Comparison of ENCODE assay signal across 23 mouse cellular contexts in genomic region chr12:42179947-42180669, GRCm38 (mm10).
A peak's percentile ranks its signal among the peaks of the same experiment; 100 is the strongest.
DNase-seq lines count a peak whose midpoint lies in the region; ATAC-seq lines count a peak whose summit lies in the region.
"Had no signal": no experiment of that assay in that cellular context is flagged by ENCODE, and none has a peak within 500 bp of the region (broad histone marks: within the 10 kb centered on the region; RNA-seq: fewer than 3 reads in every experiment).

No protein-coding gene starts in this region.

- 48% methylated on average over 1 of the region's 1 CpGs for WGBS in forebrain, embryonic 13.5 days
- WGBS in forebrain, embryonic 11.5 days: 79% methylated on average over 1 of the region's 1 CpGs
- 55% methylated on average over 1 of the region's 1 CpGs for WGBS in hindbrain, embryonic 11.5 days
- 69% methylated on average over 1 of the region's 1 CpGs for WGBS in hindbrain, embryonic 10.5 days
- 67% methylated on average over 1 of the region's 1 CpGs for WGBS in neural tube, embryonic 11.5 days
- 28% methylated on average over 1 of the region's 1 CpGs for WGBS in neural tube, embryonic 15.5 days
- WGBS in hindbrain, embryonic 16.5 days: 44% methylated on average over 1 of the region's 1 CpGs
- 82% methylated on average over 1 of the region's 1 CpGs for WGBS in kidney, embryonic 14.5 days

- H3K4me2 ChIP-seq in forebrain, embryonic 13.5 days: no peak overlapping the region
- H3K4me2 ChIP-seq in forebrain, embryonic 11.5 days (ENCODE audit: low read depth, low read length, severe bottlenecking): no peak overlapping the region
- no peak overlapping the region for H3K4me2 ChIP-seq in hindbrain, embryonic 11.5 days (replicated peaks; ENCODE audit: low read depth, low read length)
- H3K4me2 ChIP-seq in neural tube, embryonic 11.5 days (ENCODE audit: low read depth): no peak overlapping the region
- no peak overlapping the region for H3K4me2 ChIP-seq in neural tube, embryonic 15.5 days
- H3K4me2 ChIP-seq in hindbrain, embryonic 16.5 days (ENCODE audit: low read length): no peak overlapping the region
- H3K4me2 ChIP-seq in kidney, embryonic 14.5 days (replicated peaks; ENCODE audit: low read depth, low read length): no peak overlapping the region
- H3K4me2 ChIP-seq: embryonic facial prominence, embryonic 15.5 days; heart, embryonic 12.5 days; hindbrain, embryonic 15.5 days had no signal

- no peaks in the 10 kb centered on the region for H3K9me3 ChIP-seq in forebrain, embryonic 13.5 days (replicated peaks)
- H3K9me3 ChIP-seq in forebrain, embryonic 11.5 days (ENCODE audit: control insufficient read depth, low read length): no peaks in the 10 kb centered on the region
- H3K9me3 ChIP-seq in hindbrain, embryonic 11.5 days (ENCODE audit: control insufficient read depth, low read length): no peaks in the 10 kb centered on the region
- no peaks in the 10 kb centered on the region for H3K9me3 ChIP-seq in hindbrain, embryonic 10.5 days
- no peaks in the 10 kb centered on the region for H3K9me3 ChIP-seq in neural tube, embryonic 11.5 days (ENCODE audit: control insufficient read depth, low read length)
- H3K9me3 ChIP-seq in neural tube, embryonic 15.5 days (replicated peaks): no peaks in the 10 kb centered on the region
- H3K9me3 ChIP-seq in hindbrain, embryonic 16.5 days (ENCODE audit: control insufficient read depth, low read length): no peaks in the 10 kb centered on the region
- no peaks in the 10 kb centered on the region for H3K9me3 ChIP-seq in kidney, embryonic 14.5 days (ENCODE audit: control insufficient read depth, low read length)
- H3K9me3 ChIP-seq: embryonic facial prominence, embryonic 15.5 days; G1E; heart, embryonic 12.5 days; hindbrain, embryonic 15.5 days had no signal

- DNase-seq in forebrain, embryonic 11.5 days (ENCODE audit: low spot score): no peak
- DNase-seq in hindbrain, embryonic 11.5 days (ENCODE audit: low spot score): no peak
- no peak for DNase-seq in hindbrain, embryonic 10.5 days (ENCODE audit: low spot score)
- DNase-seq in neural tube, embryonic 11.5 days (ENCODE audit: low spot score): no peak
- DNase-seq: adrenal gland, adult 8-10 months; adrenal gland, postnatal 36 days; B cell, adult 2 months; cerebellum, adult 11 months; cerebellum, adult 8-10 months; cerebellum, postnatal 14 days; embryo, embryonic 11 days; gastrocnemius, adult 2 months; gastrocnemius, postnatal 25 days had no signal

- no peak overlapping the region for H3K9ac ChIP-seq in forebrain, embryonic 13.5 days
- no peak overlapping the region for H3K9ac ChIP-seq in forebrain, embryonic 11.5 days (ENCODE audit: low read length)
- H3K9ac ChIP-seq in hindbrain, embryonic 11.5 days (ENCODE audit: low read depth, low read length): no peak overlapping the region
- H3K9ac ChIP-seq in neural tube, embryonic 11.5 days (ENCODE audit: low read length): no peak overlapping the region
- H3K9ac ChIP-seq in neural tube, embryonic 15.5 days (replicated peaks): no peak overlapping the region
- no peak overlapping the region for H3K9ac ChIP-seq in hindbrain, embryonic 16.5 days (ENCODE audit: low read depth, low read length)
- H3K9ac ChIP-seq in kidney, embryonic 14.5 days (ENCODE audit: low read depth, low read length): no peak overlapping the region
- H3K9ac ChIP-seq: embryonic facial prominence, embryonic 15.5 days; heart, embryonic 12.5 days; hindbrain, embryonic 15.5 days had no signal

- H3K36me3 ChIP-seq in forebrain, embryonic 13.5 days (ENCODE audit: poor library complexity, severe bottlenecking): no peaks in the 10 kb centered on the region
- no peaks in the 10 kb centered on the region for H3K36me3 ChIP-seq in forebrain, embryonic 11.5 days (ENCODE audit: control insufficient read depth, insufficient read depth, low read length)
- H3K36me3 ChIP-seq in hindbrain, embryonic 11.5 days (ENCODE audit: control insufficient read depth, insufficient read depth, low read length): no peaks in the 10 kb centered on the region
- H3K36me3 ChIP-seq in hindbrain, embryonic 10.5 days: no peaks in the 10 kb centered on the region
- no peaks in the 10 kb centered on the region for H3K36me3 ChIP-seq in neural tube, embryonic 11.5 days (ENCODE audit: control insufficient read depth, insufficient read depth, low read length)
- no peaks in the 10 kb centered on the region for H3K36me3 ChIP-seq in neural tube, embryonic 15.5 days
- H3K36me3 ChIP-seq in hindbrain, embryonic 16.5 days (ENCODE audit: control insufficient read depth, insufficient read depth, low read length): no peaks in the 10 kb centered on the region
- H3K36me3 ChIP-seq in kidney, embryonic 14.5 days (ENCODE audit: control insufficient read depth, insufficient read depth, low read length): no peaks in the 10 kb centered on the region
- H3K36me3 ChIP-seq: embryonic facial prominence, embryonic 15.5 days; G1E; heart, embryonic 12.5 days; hindbrain, embryonic 15.5 days had no signal

- H3K27me3 ChIP-seq in forebrain, embryonic 13.5 days: no peaks in the 10 kb centered on the region
- no peaks in the 10 kb centered on the region for H3K27me3 ChIP-seq in forebrain, embryonic 11.5 days (ENCODE audit: control insufficient read depth, insufficient read depth, low read length)
- H3K27me3 ChIP-seq in hindbrain, embryonic 11.5 days (ENCODE audit: control insufficient read depth, insufficient read depth, low read length): no peaks in the 10 kb centered on the region
- no peaks in the 10 kb centered on the region for H3K27me3 ChIP-seq in hindbrain, embryonic 10.5 days (ENCODE audit: insufficient read depth, poor library complexity, severe bottlenecking)
- no peaks in the 10 kb centered on the region for H3K27me3 ChIP-seq in neural tube, embryonic 11.5 days (ENCODE audit: control insufficient read depth, insufficient read depth, low read length)
- H3K27me3 ChIP-seq in neural tube, embryonic 15.5 days (replicated peaks): no peaks in the 10 kb centered on the region
- no peaks in the 10 kb centered on the region for H3K27me3 ChIP-seq in hindbrain, embryonic 16.5 days (replicated peaks; ENCODE audit: control insufficient read depth, insufficient read depth, low read length)
- no peaks in the 10 kb centered on the region for H3K27me3 ChIP-seq in kidney, embryonic 14.5 days (ENCODE audit: control insufficient read depth, insufficient read depth, low read length)
- H3K27me3 ChIP-seq: embryonic facial prominence, embryonic 15.5 days; heart, embryonic 12.5 days; hindbrain, embryonic 15.5 days had no signal

- no peak overlapping the region for H3K27ac ChIP-seq in forebrain, embryonic 13.5 days
- H3K27ac ChIP-seq in forebrain, embryonic 11.5 days (ENCODE audit: low read depth, low read length): no peak overlapping the region
- no peak overlapping the region for H3K27ac ChIP-seq in hindbrain, embryonic 11.5 days (ENCODE audit: low read depth, low read length)
- no peak overlapping the region for H3K27ac ChIP-seq in hindbrain, embryonic 10.5 days
- no peak overlapping the region for H3K27ac ChIP-seq in neural tube, embryonic 11.5 days (ENCODE audit: low read depth, low read length)
- H3K27ac ChIP-seq in neural tube, embryonic 15.5 days (replicated peaks): no peak overlapping the region
- H3K27ac ChIP-seq in hindbrain, embryonic 16.5 days (ENCODE audit: low read depth, low read length): no peak overlapping the region
- H3K27ac ChIP-seq in kidney, embryonic 14.5 days (ENCODE audit: low read depth, low read length): no peak overlapping the region
- H3K27ac ChIP-seq: embryonic facial prominence, embryonic 15.5 days; gastrocnemius, adult 2 months; hindbrain, embryonic 15.5 days had no signal

- H3K4me3 ChIP-seq in forebrain, embryonic 13.5 days: no peak overlapping the region
- no peak overlapping the region for H3K4me3 ChIP-seq in forebrain, embryonic 11.5 days (ENCODE audit: low read depth, low read length)
- no peak overlapping the region for H3K4me3 ChIP-seq in hindbrain, embryonic 11.5 days (ENCODE audit: low read depth, low read length)
- no peak overlapping the region for H3K4me3 ChIP-seq in hindbrain, embryonic 10.5 days
- no peak overlapping the region for H3K4me3 ChIP-seq in neural tube, embryonic 11.5 days (ENCODE audit: low read depth, low read length)
- no peak overlapping the region for H3K4me3 ChIP-seq in neural tube, embryonic 15.5 days (replicated peaks)
- no peak overlapping the region for H3K4me3 ChIP-seq in hindbrain, embryonic 16.5 days (ENCODE audit: low read length)
- no peak overlapping the region for H3K4me3 ChIP-seq in kidney, embryonic 14.5 days (ENCODE audit: low read length)
- H3K4me3 ChIP-seq: embryonic facial prominence, embryonic 15.5 days; erythroblast, embryonic 14.5 days; gastrocnemius, adult 2 months; heart, embryonic 12.5 days; hindbrain, embryonic 15.5 days had no signal

- peak; percentile 78 for ATAC-seq in forebrain, embryonic 13.5 days
- no peak for ATAC-seq in forebrain, embryonic 11.5 days (replicated peaks; ENCODE audit: low FRiP score)
- peak; percentile 83 for ATAC-seq in hindbrain, embryonic 11.5 days (ENCODE audit: low FRiP score)
- peak; percentile 69; the same call in 1 of the 2 replicates for ATAC-seq in neural tube, embryonic 11.5 days (ENCODE audit: insufficient read depth, low FRiP score, low TSS enrichment)
- no peak for ATAC-seq in neural tube, embryonic 15.5 days (ENCODE audit: low FRiP score)
- ATAC-seq in hindbrain, embryonic 16.5 days: peak; percentile 30; the same call in 1 of the 2 replicates
- no peak for ATAC-seq in kidney, embryonic 14.5 days (ENCODE audit: low FRiP score, low TSS enrichment)
- ATAC-seq: CD4-positive, CD25-positive, alpha-beta regulatory T cell, adult 4 months had no signal

- H3K4me1 ChIP-seq in forebrain, embryonic 13.5 days: no peaks in the 10 kb centered on the region
- H3K4me1 ChIP-seq in forebrain, embryonic 11.5 days (replicated peaks; ENCODE audit: control insufficient read depth, insufficient read depth, low read length): no peaks in the 10 kb centered on the region
- H3K4me1 ChIP-seq in hindbrain, embryonic 11.5 days (replicated peaks; ENCODE audit: control insufficient read depth, insufficient read depth, low read length): no peaks in the 10 kb centered on the region
- no peaks in the 10 kb centered on the region for H3K4me1 ChIP-seq in hindbrain, embryonic 10.5 days (replicated peaks)
- H3K4me1 ChIP-seq in neural tube, embryonic 11.5 days (ENCODE audit: control insufficient read depth, insufficient read depth, low read length): no peaks in the 10 kb centered on the region
- no peaks in the 10 kb centered on the region for H3K4me1 ChIP-seq in neural tube, embryonic 15.5 days
- H3K4me1 ChIP-seq in hindbrain, embryonic 16.5 days (ENCODE audit: control insufficient read depth, insufficient read depth, low read depth, low read length): no peaks in the 10 kb centered on the region
- H3K4me1 ChIP-seq in kidney, embryonic 14.5 days (ENCODE audit: control insufficient read depth, insufficient read depth, low read length): no peaks in the 10 kb centered on the region
- H3K4me1 ChIP-seq: embryonic facial prominence, embryonic 15.5 days; heart, embryonic 12.5 days; hindbrain, embryonic 15.5 days had no signal

Comparison
In these comparisons a context has a peak if more than half of its experiments do, and no peak if none do; other contexts are left out.
1. ATAC-seq: peak in forebrain, embryonic 13.5 days (single experiment), hindbrain, embryonic 11.5 days (single experiment), neural tube, embryonic 11.5 days (single experiment) and hindbrain, embryonic 16.5 days (single experiment); none in forebrain, embryonic 11.5 days (single experiment), neural tube, embryonic 15.5 days (single experiment) and kidney, embryonic 14.5 days (single experiment).